Mouse (Mus musculus) kidney, postnatal 25 days (tissue): ENCODE data around the gene Gmds.

Source experiments
- DNase-seq, 2 experiments: peaks; one replicate each; pipeline ENCODE4 v3.0.0; 2021; ENCODE audit warnings: mixed read lengths in 2 of 2

The Gmds gene

GRCm38 (mm10) chr13:32145179-32145578 is 193.4 kb downstream of the Gmds start:
- no peak for DNase-seq

- DNase-seq: no peak
These were observed 194.9 kb downstream of the Gmds start for GRCm38 (mm10) chr13:32143651-32144050.

GRCm38 (mm10) chr13:32134663-32135273 is 203.8 kb downstream of the Gmds start:
- no peak for DNase-seq

- no peak for DNase-seq
These were observed 208.6 kb downstream of the Gmds start for GRCm38 (mm10) chr13:32129970-32130369.

- no peak for DNase-seq
These were observed 220.2 kb downstream of the Gmds start for GRCm38 (mm10) chr13:32118386-32118785.

- DNase-seq: no peak
These were observed 223.1 kb downstream of the Gmds start for GRCm38 (mm10) chr13:32115468-32115867.

GRCm38 (mm10) chr13:32113875-32114274 is 224.7 kb downstream of the Gmds start:
- no peak for DNase-seq

- DNase-seq: no peak
These were observed 250.1 kb downstream of the Gmds start for GRCm38 (mm10) chr13:32088303-32088977.

GRCm38 (mm10) chr13:32080520-32081249 is 257.9 kb downstream of the Gmds start:
- no peak for DNase-seq

GRCm38 (mm10) chr13:32073630-32074029 is 264.9 kb downstream of the Gmds start:
- DNase-seq: no peak

- DNase-seq: no peak
These were observed 283.2 kb downstream of the Gmds start for GRCm38 (mm10) chr13:32055321-32055720.

GRCm38 (mm10) chr13:32053587-32053986 is 285.0 kb downstream of the Gmds start:
- DNase-seq: no peak

GRCm38 (mm10) chr13:32047980-32048959 is 290.3 kb downstream of the Gmds start:
- no peak for DNase-seq

- no peak for DNase-seq
These were observed 291.6 kb downstream of the Gmds start for GRCm38 (mm10) chr13:32046961-32047360.

- no peak for DNase-seq
These were observed 295.8 kb downstream of the Gmds start for GRCm38 (mm10) chr13:32042748-32043147.

GRCm38 (mm10) chr13:32040822-32041221 is 297.7 kb downstream of the Gmds start:
- DNase-seq: no peak

GRCm38 (mm10) chr13:32036902-32037301 is 301.6 kb downstream of the Gmds start:
- DNase-seq: no peak

GRCm38 (mm10) chr13:32034799-32035448 is 303.6 kb downstream of the Gmds start:
- no peak for DNase-seq

GRCm38 (mm10) chr13:32034139-32034538 is 304.4 kb downstream of the Gmds start:
- DNase-seq: no peak

GRCm38 (mm10) chr13:32026226-32026975 is 312.1 kb downstream of the Gmds start:
- DNase-seq: no peak

GRCm38 (mm10) chr13:32024822-32025221 is 313.7 kb downstream of the Gmds start:
- no peak for DNase-seq
